Mouse (Mus musculus): ENCODE measurements at regions not wholly inside any gene's neighbourhood (a gene's known extent, or its start where the extent isn't known, plus 50 kb on each side); places are given as distances from the start of the nearest gene placed in this dataset.

GRCm38 (mm10) chr16:30184591-30185265 lies 82.6 kb downstream of the Cpn2 start:
- H3K36me3 ChIP-seq: no peaks in the 10 kb centered on the region
- 19% methylated on average over 18 of the region's 18 CpGs for WGBS
- H3K9me3 ChIP-seq: no peaks in the 10 kb centered on the region
- H3K4me3 ChIP-seq: 0 out of 2 replicates have a peak overlapping the region, but pooled peaks have one; percentile 11
- H3K9ac ChIP-seq: peak overlapping the region; percentile 64
- H3K4me2 ChIP-seq: peak overlapping the region; percentile 47
- ATAC-seq (ENCODE audit: extremely low read depth, insufficient number of reproducible peaks, low FRiP score, low TSS enrichment): peak; percentile 21; the same call in 1 of the 2 replicates
- peak overlapping the region; percentile 85 for H3K27ac ChIP-seq (replicated peaks)
- H3K27me3 ChIP-seq (replicated peaks): peaks cover 20% of the 10 kb centered on the region
- peaks cover 64% of the 10 kb centered on the region for H3K4me1 ChIP-seq

DNA sequence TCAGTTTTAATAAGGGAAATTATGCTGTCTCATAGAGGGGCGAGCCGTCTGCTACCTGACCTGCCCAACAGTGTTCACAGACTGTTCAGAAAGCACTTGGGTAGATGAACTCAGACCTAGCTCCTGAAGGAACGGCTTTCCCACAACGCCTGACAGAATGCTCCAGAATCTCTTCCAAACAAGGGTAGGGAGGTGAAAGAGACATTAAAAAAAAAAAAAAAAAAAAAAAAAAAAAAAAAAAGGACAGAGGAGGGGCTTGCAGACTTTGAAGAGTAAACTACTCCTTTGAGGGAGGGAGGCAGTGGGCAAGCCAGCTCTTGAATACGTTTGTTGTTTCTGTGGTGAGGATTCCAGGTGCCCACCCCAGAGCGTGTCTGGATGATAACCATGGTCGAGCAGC lies 81.6 kb downstream of the Cpn2 start:
- no peak overlapping the region for H3K9ac ChIP-seq
- no peak overlapping the region for H3K4me3 ChIP-seq
- no peaks in the 10 kb centered on the region for H3K36me3 ChIP-seq
- H3K4me1 ChIP-seq: peaks cover 67% of the 10 kb centered on the region
- WGBS: 51% methylated on average over 7 of the region's 7 CpGs
- H3K4me2 ChIP-seq: peak overlapping the region; percentile 22; the same call in 1 of the 2 replicates
- H3K27me3 ChIP-seq (replicated peaks): peaks cover 21% of the 10 kb centered on the region
- H3K27ac ChIP-seq (replicated peaks): peak overlapping the region; percentile 85
- H3K9me3 ChIP-seq: no peaks in the 10 kb centered on the region
- no peak for ATAC-seq (ENCODE audit: extremely low read depth, insufficient number of reproducible peaks, low FRiP score, low TSS enrichment)

DNA sequence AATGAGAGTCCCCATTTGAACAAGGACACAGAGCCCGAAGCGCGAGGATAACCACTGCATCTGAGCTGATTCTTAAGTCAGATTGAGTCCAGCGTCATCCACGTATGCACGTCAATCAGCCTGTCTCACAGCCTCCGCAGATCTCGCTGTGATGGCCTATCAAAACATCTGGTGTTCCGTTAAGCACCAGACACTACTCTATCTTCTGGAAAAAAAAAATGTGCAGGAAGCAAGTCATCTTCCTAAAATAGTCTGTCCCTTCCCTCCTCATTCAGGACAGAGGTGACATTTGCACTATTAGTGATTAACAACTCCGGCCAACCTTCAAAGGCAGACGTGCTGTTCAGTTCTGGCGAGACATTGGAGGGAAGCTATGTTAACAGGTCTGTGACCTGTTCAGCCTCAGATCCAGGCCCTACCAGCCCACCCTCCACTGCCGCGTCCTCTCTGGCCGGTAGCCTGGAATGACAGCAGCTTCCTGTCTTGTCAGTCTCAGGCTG lies 81.0 kb downstream of the Cpn2 start:
- H3K9ac ChIP-seq: 0 out of 2 replicates have a peak overlapping the region, but pooled peaks have one; percentile 17
- H3K27me3 ChIP-seq (replicated peaks): peaks cover 22% of the 10 kb centered on the region
- peak overlapping the region; percentile 22 for H3K4me2 ChIP-seq
- H3K9me3 ChIP-seq: no peaks in the 10 kb centered on the region
- peak overlapping the region; percentile 85 for H3K27ac ChIP-seq (replicated peaks)
- WGBS: 27% methylated on average over 15 of the region's 15 CpGs
- no peak overlapping the region for H3K4me3 ChIP-seq
- ATAC-seq (ENCODE audit: extremely low read depth, insufficient number of reproducible peaks, low FRiP score, low TSS enrichment): no peak
- peaks cover 68% of the 10 kb centered on the region for H3K4me1 ChIP-seq
- no peaks in the 10 kb centered on the region for H3K36me3 ChIP-seq

GRCm38 (mm10) chr16:30186701-30187270 lies 80.5 kb downstream of the Cpn2 start:
- H3K4me1 ChIP-seq: peaks cover 72% of the 10 kb centered on the region

GRCm38 (mm10) chr16:30187400-30187799 lies 79.9 kb downstream of the Cpn2 start:
- no peak for ATAC-seq (ENCODE audit: extremely low read depth, insufficient number of reproducible peaks, low FRiP score, low TSS enrichment)
- Histone ChIP-seq H3K4me2 (peak overlapping the region; percentile 68), H3K27me3 (replicated peaks) (peaks cover 31% of the 10 kb centered on the region), H3K4me3 (peak overlapping the region; percentile 43), H3K4me1 (peaks cover 73% of the 10 kb centered on the region), H3K9me3 (no peaks in the 10 kb centered on the region), H3K36me3 (no peaks in the 10 kb centered on the region), H3K27ac (replicated peaks) (peak overlapping the region; percentile 85), H3K9ac (peak overlapping the region; percentile 70)
- 42% methylated on average over 9 of the region's 9 CpGs for WGBS

More at GRCm38 (mm10) chr16:30186701-30187270, 80.5 kb downstream of the Cpn2 start:
- Histone ChIP-seq H3K27ac (replicated peaks) (peak overlapping the region; percentile 85), H3K36me3 (no peaks in the 10 kb centered on the region), H3K4me3 (no peak overlapping the region), H3K27me3 (replicated peaks) (peaks cover 25% of the 10 kb centered on the region), H3K4me2 (peak overlapping the region; percentile 22), H3K9me3 (no peaks in the 10 kb centered on the region), H3K9ac (peak overlapping the region; percentile 17; the same call in 1 of the 2 replicates)
- no peak for ATAC-seq (ENCODE audit: extremely low read depth, insufficient number of reproducible peaks, low FRiP score, low TSS enrichment)
- 36% methylated on average over 10 of the region's 10 CpGs for WGBS

GRCm38 (mm10) chr16:30187907-30188414 lies 79.3 kb downstream of the Cpn2 start:
- Histone ChIP-seq H3K4me2 (peak overlapping the region; percentile 68), H3K36me3 (no peaks in the 10 kb centered on the region), H3K4me3 (peak overlapping the region; percentile 43), H3K27ac (replicated peaks) (peak overlapping the region; percentile 85), H3K27me3 (replicated peaks) (peaks cover 35% of the 10 kb centered on the region), H3K9me3 (no peaks in the 10 kb centered on the region), H3K9ac (peak overlapping the region; percentile 70), H3K4me1 (peaks cover 73% of the 10 kb centered on the region)
- ATAC-seq (ENCODE audit: extremely low read depth, insufficient number of reproducible peaks, low FRiP score, low TSS enrichment): peak; percentile 55
- under 1% methylated on average over 26 of the region's 26 CpGs for WGBS

DNA sequence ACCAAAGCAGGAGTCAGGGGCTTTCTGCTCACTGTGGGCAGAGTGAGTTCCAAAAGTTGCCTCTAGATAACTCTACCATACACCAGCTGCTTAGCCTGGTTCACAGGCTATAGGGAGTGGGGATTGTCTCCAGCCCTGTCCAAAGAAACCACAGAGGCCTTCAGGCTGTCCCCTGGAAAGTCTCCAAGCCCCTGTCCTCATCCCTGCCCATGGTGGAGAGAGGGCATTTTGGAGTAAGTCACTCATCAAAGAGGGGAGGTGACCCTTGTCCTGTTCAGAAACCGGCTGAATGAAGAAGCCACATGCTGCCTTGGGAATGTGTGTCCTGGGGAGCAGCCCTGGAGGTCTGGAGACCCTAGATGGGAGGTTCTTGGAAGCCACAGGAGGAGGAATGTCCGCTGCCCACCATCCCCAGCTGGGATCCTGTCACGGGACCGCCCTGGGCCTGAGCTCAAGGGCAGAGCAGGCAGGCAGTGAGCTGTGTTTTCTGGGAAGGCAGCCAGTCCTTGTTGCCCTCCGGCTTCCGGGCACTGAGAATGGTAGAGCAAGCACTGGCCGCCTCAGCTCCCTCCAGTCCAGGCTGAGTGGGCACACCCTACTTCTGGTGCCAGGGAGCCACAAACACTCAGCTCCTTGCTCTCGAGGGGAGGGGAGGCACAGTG lies 78.4 kb downstream of the Cpn2 start:
- Histone ChIP-seq H3K4me3 (no peak overlapping the region), H3K4me1 (peaks cover 82% of the 10 kb centered on the region), H3K9ac (no peak overlapping the region), H3K27ac (replicated peaks) (peak overlapping the region; percentile 85; the same call in 1 of the 2 replicates), H3K36me3 (no peaks in the 10 kb centered on the region), H3K27me3 (replicated peaks) (peaks cover 40% of the 10 kb centered on the region), H3K4me2 (no peak overlapping the region), H3K9me3 (no peaks in the 10 kb centered on the region)
- WGBS: 64% methylated on average over 8 of the region's 8 CpGs
- no peak for ATAC-seq (ENCODE audit: extremely low read depth, insufficient number of reproducible peaks, low FRiP score, low TSS enrichment)

DNA sequence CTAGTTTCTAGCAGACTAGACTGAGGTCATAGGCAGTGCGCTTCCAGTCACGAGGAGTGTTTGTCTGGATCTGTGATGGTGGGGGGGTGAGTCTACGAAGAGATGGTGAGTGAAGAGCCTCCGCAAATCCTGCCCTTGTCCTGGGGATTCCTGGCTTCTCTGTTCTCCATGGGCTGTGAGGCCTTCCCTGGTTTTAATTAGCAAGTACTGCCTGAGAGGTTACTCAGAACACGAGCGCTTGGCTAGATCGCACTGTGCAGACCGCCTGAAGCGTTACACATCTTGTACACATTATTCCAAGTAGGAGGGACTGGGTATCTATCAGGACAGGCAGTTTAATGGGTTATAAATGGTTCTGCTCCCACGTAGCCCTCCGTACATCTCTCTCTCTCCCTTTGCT lies 76.9 kb downstream of the Cpn2 start:
- H3K9ac ChIP-seq: no peak overlapping the region
- no peak overlapping the region for H3K4me2 ChIP-seq
- no peak overlapping the region for H3K27ac ChIP-seq (replicated peaks)
- H3K4me1 ChIP-seq: peaks cover 83% of the 10 kb centered on the region
- no peaks in the 10 kb centered on the region for H3K9me3 ChIP-seq
- no peaks in the 10 kb centered on the region for H3K36me3 ChIP-seq
- 72% methylated on average over 11 of the region's 11 CpGs for WGBS
- ATAC-seq (ENCODE audit: extremely low read depth, insufficient number of reproducible peaks, low FRiP score, low TSS enrichment): no peak
- peaks cover 48% of the 10 kb centered on the region for H3K27me3 ChIP-seq (replicated peaks)
- no peak overlapping the region for H3K4me3 ChIP-seq

- H3K4me3 ChIP-seq: no peak overlapping the region
- H3K36me3 ChIP-seq: no peaks in the 10 kb centered on the region
These were observed 76.3 kb downstream of the Cpn2 start for GRCm38 (mm10) chr16:30190935-30191514.

GRCm38 (mm10) chr16:30193294-30194261 lies 73.7 kb downstream of the Cpn2 start:
- Histone ChIP-seq H3K4me2 (no peak overlapping the region), H3K9me3 (no peaks in the 10 kb centered on the region), H3K4me3 (no peak overlapping the region), H3K27ac (replicated peaks) (peak overlapping the region; percentile 41; the same call in 1 of the 2 replicates), H3K27me3 (replicated peaks) (peaks cover 52% of the 10 kb centered on the region), H3K4me1 (peaks cover 50% of the 10 kb centered on the region), H3K36me3 (no peaks in the 10 kb centered on the region), H3K9ac (no peak overlapping the region)
- WGBS: 40% methylated on average over 8 of the region's 8 CpGs
- no peak; the same call in 1 of the 2 replicates for ATAC-seq (ENCODE audit: extremely low read depth, insufficient number of reproducible peaks, low FRiP score, low TSS enrichment)

More at GRCm38 (mm10) chr16:30190935-30191514, 76.3 kb downstream of the Cpn2 start:
- Histone ChIP-seq H3K4me2 (no peak overlapping the region), H3K27me3 (replicated peaks) (peaks cover 55% of the 10 kb centered on the region), H3K27ac (replicated peaks) (no peak overlapping the region), H3K9me3 (no peaks in the 10 kb centered on the region), H3K4me1 (peaks cover 76% of the 10 kb centered on the region), H3K9ac (no peak overlapping the region)
- WGBS: 26% methylated on average over 15 of the region's 15 CpGs
- no peak for ATAC-seq (ENCODE audit: extremely low read depth, insufficient number of reproducible peaks, low FRiP score, low TSS enrichment)
